Mouse (Mus musculus) kidney, adult 10 weeks (tissue): ENCODE results near the gene Reg2. TPM values are rescaled to one million over a fixed set of nuclear protein-coding genes. Genes with fewer than 3 reads are reported as not detected.

ENCODE experiments used
- polyA plus RNA-seq: library from polyadenylated mRNA; stranded (reverse); fragments of 350-450 nt; fragmentation: Illumina TruSeq; extraction: RNeasy Lipid Tissue Mini Kit (QIAGEN cat#74804); gene quantifications from one replicate; pipeline ENCODE4 v1.2.3, GENCODE M21; 2014; ENCODE audit warnings: low read depth, low replicate concordance

The Reg2 gene
- polyA plus RNA-seq = not detected

DNA sequence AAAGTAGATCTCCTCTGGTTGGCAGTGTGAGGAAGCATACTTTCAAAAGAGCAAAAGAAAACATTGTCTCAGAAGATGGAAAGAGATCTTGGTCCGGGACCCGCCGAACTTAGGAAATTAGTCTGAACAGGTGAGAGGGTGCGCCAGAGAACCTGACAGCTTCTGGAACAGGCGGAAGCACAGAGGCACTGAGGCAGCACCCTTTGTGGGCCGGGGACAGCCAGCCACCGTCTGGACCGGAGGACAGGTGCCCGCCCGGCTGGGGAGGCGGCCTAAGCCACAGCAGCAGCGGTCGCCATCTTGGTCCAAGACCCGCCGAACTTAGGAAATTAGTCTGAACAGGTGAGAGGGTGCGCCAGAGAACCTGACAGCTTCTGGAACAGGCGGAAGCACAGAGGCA lies at the start of gene Reg2:
Reg2 (plus strand) TSS at position 301 of the 400 bp plus-strand sequence.

DNA sequence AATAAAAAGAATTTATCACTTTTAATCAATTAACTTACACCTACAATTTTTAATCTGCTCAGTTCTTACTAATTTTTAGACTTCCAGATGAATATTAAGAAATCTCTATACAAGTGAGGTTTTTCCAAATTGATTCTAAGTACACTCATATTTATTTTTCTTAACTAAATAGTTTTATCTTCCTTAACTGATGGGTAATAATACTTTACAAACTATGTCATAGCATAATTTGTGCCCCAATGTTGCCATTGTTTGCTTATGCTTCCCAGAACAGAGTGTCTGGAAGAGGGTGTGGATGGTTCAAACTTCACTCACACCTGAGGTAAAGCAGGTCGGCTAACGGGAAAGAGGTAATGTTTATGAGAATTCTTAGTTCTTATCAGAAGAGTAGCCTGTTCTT lies 25.1 kb upstream of the Reg2 start, which contains the start of gene Reg3b:
Reg3b (plus strand) TSS at position 301 of the 400 bp plus-strand sequence.

DNA sequence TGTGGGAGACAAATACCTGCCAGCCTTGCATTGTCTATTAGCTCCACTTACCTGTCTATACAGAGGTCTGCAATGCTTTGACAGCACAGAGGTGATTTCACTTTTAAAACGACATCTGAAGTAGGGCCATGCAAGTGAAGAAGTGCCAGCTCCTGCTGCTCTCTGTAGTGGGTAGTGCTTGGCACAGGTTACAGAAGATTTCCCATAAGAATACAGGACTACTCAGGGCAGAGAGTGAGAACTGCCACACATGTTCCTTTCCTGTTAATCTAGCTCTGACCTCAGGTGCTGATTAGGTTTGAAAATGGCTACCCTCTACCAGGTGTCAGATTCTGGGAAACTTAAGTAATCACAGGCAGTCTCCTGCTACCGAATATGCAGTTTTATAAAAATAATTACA lies 16.7 kb upstream of the Reg2 start, which contains the start of gene Reg3d:
Reg3d (minus strand) TSS at position 101 of the 400 bp plus-strand sequence.

DNA sequence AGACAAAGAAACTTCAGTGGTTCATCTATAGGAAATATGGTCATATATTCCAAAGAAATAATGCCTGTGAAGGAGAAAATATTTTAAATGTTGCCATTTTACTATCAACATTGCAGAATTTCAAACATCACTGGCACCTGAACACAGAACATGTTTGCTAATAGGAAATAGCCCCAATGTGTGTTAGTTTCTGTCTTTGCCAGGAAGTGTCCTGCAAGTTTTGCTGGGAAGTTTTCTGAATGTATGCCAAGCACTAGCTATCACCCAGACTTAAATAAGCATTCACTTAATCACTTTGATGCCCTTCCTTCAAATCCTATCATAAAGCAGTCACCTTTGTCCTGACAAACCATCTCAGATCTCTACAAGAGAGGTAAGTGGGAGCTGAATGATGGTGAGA lies 15.0 kb upstream of the Reg2 start, which contains the start of gene Reg3a:
Reg3a (plus strand) TSS at position 301 of the 400 bp plus-strand sequence.

DNA sequence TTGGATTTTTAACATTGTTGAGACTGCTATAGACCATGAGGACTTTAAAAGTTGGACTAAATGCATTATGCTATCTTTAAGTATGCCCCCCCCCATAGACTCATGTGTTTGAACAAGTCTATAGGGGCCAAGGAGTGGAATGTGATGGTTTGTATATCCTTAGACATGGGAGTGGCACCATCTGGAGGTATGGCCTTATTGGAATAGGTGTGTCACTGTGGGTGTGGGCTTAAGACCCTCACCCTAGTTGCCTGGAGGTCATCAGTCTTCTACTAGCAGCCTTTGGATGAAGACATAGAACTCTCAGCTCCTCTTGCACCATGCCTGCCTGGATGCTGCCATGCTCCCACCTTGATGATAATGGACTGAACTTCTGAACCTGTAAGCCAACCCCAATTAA lies 27.0 kb downstream of the Reg2 start, which contains the start of gene Reg1:
Reg1 (plus strand) TSS at position 301 of the 400 bp plus-strand sequence.

Other genes starting within 250 kb of the Reg2 start
- not detected for gene Reg3b, start 25.0 kb upstream of the Reg2 start, polyA plus RNA-seq
- gene Reg3d, start 16.8 kb upstream of the Reg2 start, polyA plus RNA-seq = not detected
- gene Reg3a, start 14.9 kb upstream of the Reg2 start, polyA plus RNA-seq = not detected
- gene Reg1, start 27.1 kb downstream of the Reg2 start, polyA plus RNA-seq = 3.0 TPM
- gene Reg3g, start 73.2 kb downstream of the Reg2 start, polyA plus RNA-seq = 0.69 TPM